Mouse (Mus musculus) small intestine, adult 2 months (tissue): ENCODE results near the gene Btbd6.

ENCODE experiments used
- CTCF ChIP-seq: fragments of 200-500 bp; IDR thresholded peaks from 2 replicates; pipeline ENCODE4 v1.5.1; 2012; ENCODE audit warnings: low read depth, mild to moderate bottlenecking, control low read depth, inconsistent platforms, low read length, moderate library complexity, mixed read lengths; ENCODE audit not compliant: insufficient replicate concordance, insufficient read length; ENCODE audit errors: extremely low read depth
- POLR2A ChIP-seq: fragments of 200-500 bp; IDR thresholded peaks from 2 replicates; pipeline ENCODE4 v1.6.1; 2012; ENCODE audit warnings: low read depth, mild to moderate bottlenecking, control low read depth, inconsistent platforms, low read length, moderate library complexity

DNA sequence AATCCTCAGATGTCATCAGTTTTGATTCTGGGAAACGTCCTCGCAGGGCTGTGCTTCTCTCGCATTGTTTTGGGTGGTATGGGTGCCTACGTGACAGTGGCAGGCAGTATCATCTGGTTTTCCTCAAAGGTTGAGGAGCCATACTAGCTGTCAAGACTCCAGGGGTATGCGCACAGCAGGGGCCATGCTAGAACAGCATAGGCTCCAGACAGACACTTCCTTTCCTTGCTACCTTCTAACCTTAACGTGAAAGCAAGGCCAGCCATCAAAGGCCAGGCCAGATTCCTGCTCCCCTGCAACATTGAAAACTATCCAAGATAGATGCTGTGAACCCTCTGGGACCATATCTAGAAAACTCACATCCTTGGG lies 25.5 kb upstream of the Btbd6 start:
- TF ChIP-seq CTCF = no peak
- no peak for TF ChIP-seq POLR2A
